Mouse (Mus musculus) stomach, embryonic 14.5 days (tissue): ENCODE measurements at regions not wholly inside any gene's neighbourhood (a gene's known extent, or its start where the extent isn't known, plus 50 kb on each side); places are given as distances from the start of the nearest gene placed in this dataset.

Experiments used
- ATAC-seq: fragments of 200-750 bp; cut with Nextera tagmentation; 2 replicates; pipeline ENCODE4 v1.8.0; 2017; ENCODE audit warnings: low read depth, moderate TSS enrichment; ENCODE audit not compliant: insufficient number of reproducible peaks, insufficient read depth, low FRiP score
- H3K27ac ChIP-seq: fragments of 300-500 bp; sonication (generic); 2 replicates; pipeline ENCODE4 v1.5.1; 2014; ENCODE audit warnings: mild to moderate bottlenecking, low read length, moderate library complexity, mixed read lengths
- H3K27me3 ChIP-seq: fragments of 300-500 bp; sonication (generic); 2 replicates; pipeline ENCODE4 v1.6.1; 2014; ENCODE audit warnings: low read length, control low read depth, mixed read lengths; ENCODE audit not compliant: control insufficient read depth, insufficient read depth
- H3K36me3 ChIP-seq: fragments of 300-500 bp; sonication (generic); 2 replicates; pipeline ENCODE4 v1.6.1; 2014; ENCODE audit warnings: mild to moderate bottlenecking, control low read depth, low read length, moderate library complexity, mixed read lengths; ENCODE audit not compliant: control insufficient read depth, insufficient read depth
- H3K4me1 ChIP-seq: fragments of 300-500 bp; sonication (generic); 2 replicates; pipeline ENCODE4 v1.6.1; 2014; ENCODE audit warnings: low read length, control low read depth, mixed read lengths; ENCODE audit not compliant: control insufficient read depth, insufficient read depth
- H3K4me2 ChIP-seq: fragments of 300-500 bp; sonication (generic); replicated peaks from 2 replicates; pipeline ENCODE4 v1.6.1; 2014; ENCODE audit warnings: low read depth, low read length, control low read depth
- H3K4me3 ChIP-seq: fragments of 300-500 bp; sonication (generic); 2 replicates; pipeline ENCODE4 v1.5.1; 2014; ENCODE audit warnings: low read depth, low read length, control low read depth
- H3K9ac ChIP-seq: fragments of 300-500 bp; sonication (generic); replicated peaks from 2 replicates; pipeline ENCODE4 v1.6.1; 2014; ENCODE audit warnings: low read depth, mild to moderate bottlenecking, control low read depth, low read length, moderate library complexity, mixed read lengths
- H3K9me3 ChIP-seq: fragments of 300-500 bp; sonication (generic); 2 replicates; pipeline ENCODE4 v1.6.1; 2016; ENCODE audit warnings: low read depth, low read length, control low read depth; ENCODE audit not compliant: control insufficient read depth
- WGBS: fragments of 180-500 bp; shearing (Covaris S2); extraction: QIAGEN DNeasy Blood & Tissue Kit; methylation state at CpG from one replicate; pipeline ENCODE4 v1.1.7; 2014; 5-methylcytosine and 5-hydroxymethylcytosine counted together

DNA sequence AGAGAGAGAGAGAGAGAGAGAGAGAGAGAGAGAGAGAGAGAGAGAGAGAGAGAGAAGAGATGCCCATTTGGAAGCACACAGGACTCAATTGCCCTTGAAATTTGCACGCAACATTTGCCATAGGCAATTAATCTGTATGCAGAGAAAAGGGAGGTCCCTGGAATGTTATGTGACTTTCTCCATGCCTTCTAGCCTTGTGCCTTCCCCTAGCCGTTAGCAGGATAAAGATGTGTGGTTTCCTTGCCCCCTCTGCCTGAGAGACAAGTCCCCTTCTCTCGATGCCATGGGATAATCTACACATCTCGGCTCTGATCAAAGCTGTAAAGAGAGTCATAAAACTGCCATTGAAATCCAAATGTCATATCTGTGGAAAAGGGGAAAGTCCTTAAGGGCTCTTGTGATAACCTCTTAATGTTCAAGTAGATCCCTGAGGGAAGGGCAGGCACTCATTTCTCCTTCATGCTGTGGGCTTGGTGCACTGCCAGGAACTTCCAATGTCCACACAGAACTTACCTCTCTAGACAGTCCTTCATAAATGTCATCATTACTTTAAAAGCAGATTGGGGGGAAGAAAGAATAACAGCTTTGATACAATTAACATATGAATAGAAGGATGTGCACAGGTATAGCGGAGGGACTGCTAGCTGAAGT, 106.9 kb upstream of the Gm10295 start:
- Histone ChIP-seq H3K4me2 (no peak overlapping the region), H3K4me1 (no peaks in the 10 kb centered on the region), H3K4me3 (no peak overlapping the region), H3K36me3 (no peaks in the 10 kb centered on the region), H3K27me3 (no peaks in the 10 kb centered on the region), H3K27ac (no peak overlapping the region), H3K9me3 (no peaks in the 10 kb centered on the region), H3K9ac (no peak overlapping the region)
- WGBS = 67% methylated on average over 5 of the region's 5 CpGs
- ATAC-seq = no peak

GRCm38 (mm10) chr7:71457409-71458103, 106.3 kb upstream of the Gm10295 start:
- Histone ChIP-seq H3K4me1 (no peaks in the 10 kb centered on the region), H3K9ac (no peak overlapping the region), H3K4me3 (no peak overlapping the region), H3K4me2 (no peak overlapping the region), H3K27ac (no peak overlapping the region), H3K36me3 (no peaks in the 10 kb centered on the region), H3K9me3 (no peaks in the 10 kb centered on the region), H3K27me3 (no peaks in the 10 kb centered on the region)
- 75% methylated on average over 4 of the region's 4 CpGs for WGBS
- no peak for ATAC-seq

- Histone ChIP-seq H3K4me3 (no peak overlapping the region), H3K27ac (no peak overlapping the region), H3K27me3 (no peaks in the 10 kb centered on the region), H3K9ac (no peak overlapping the region), H3K4me2 (peak overlapping the region; percentile 5; the same call in 1 of the 2 replicates), H3K4me1 (no peaks in the 10 kb centered on the region), H3K36me3 (no peaks in the 10 kb centered on the region), H3K9me3 (no peaks in the 10 kb centered on the region)
- ATAC-seq = no peak
- WGBS = 59% methylated on average over 13 of the region's 13 CpGs
These were observed 105.1 kb upstream of the Gm10295 start for GRCm38 (mm10) chr7:71456421-71456820.

- no peak for ATAC-seq
- Histone ChIP-seq H3K9ac (no peak overlapping the region), H3K27me3 (no peaks in the 10 kb centered on the region), H3K4me3 (no peak overlapping the region), H3K4me1 (no peaks in the 10 kb centered on the region), H3K9me3 (no peaks in the 10 kb centered on the region), H3K27ac (no peak overlapping the region), H3K36me3 (no peaks in the 10 kb centered on the region), H3K4me2 (no peak overlapping the region)
- WGBS = 86% methylated on average over 11 of the region's 11 CpGs
These were observed 89.3 kb upstream of the Gm10295 start for GRCm38 (mm10) chr7:71440330-71441240.

GRCm38 (mm10) chr7:71425982-71426381, 74.7 kb upstream of the Gm10295 start:
- H3K36me3 ChIP-seq = no peaks in the 10 kb centered on the region
- H3K4me2 ChIP-seq = no peak overlapping the region
- no peaks in the 10 kb centered on the region for H3K27me3 ChIP-seq
- 30% methylated on average over 2 of the region's 2 CpGs for WGBS
- H3K9me3 ChIP-seq = no peaks in the 10 kb centered on the region
- no peak overlapping the region for H3K27ac ChIP-seq
- H3K9ac ChIP-seq = no peak overlapping the region
- ATAC-seq = no peak
- no peaks in the 10 kb centered on the region for H3K4me1 ChIP-seq
- no peak overlapping the region for H3K4me3 ChIP-seq

DNA sequence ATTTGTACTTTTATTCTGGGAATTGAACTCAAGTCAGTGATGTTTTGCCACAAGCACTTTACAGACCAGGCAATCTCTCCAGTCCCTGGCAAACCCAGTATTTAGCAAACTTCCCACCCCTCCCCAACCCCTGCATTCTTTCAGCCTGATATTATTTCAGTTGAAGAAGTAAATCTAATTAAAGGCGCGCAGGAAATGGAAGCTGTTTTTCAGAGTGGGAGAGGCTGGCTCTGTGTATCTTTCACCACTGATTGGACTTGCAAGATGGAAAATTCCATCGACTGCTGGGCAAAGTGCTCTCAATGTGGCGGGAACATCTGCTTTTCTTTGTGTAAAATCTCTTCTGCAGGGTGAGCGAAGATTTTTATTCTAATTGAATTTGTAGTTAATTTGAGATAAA, 68.0 kb upstream of the Gm10295 start:
- Histone ChIP-seq H3K9ac (no peak overlapping the region), H3K9me3 (no peaks in the 10 kb centered on the region), H3K36me3 (no peaks in the 10 kb centered on the region), H3K4me2 (no peak overlapping the region), H3K27ac (no peak overlapping the region), H3K27me3 (no peaks in the 10 kb centered on the region), H3K4me3 (no peak overlapping the region), H3K4me1 (0 out of 2 replicates have a peak, but pooled peaks cover 3% of the 10 kb centered on the region)
- WGBS = 54% methylated on average over 5 of the region's 5 CpGs
- no peak for ATAC-seq

DNA sequence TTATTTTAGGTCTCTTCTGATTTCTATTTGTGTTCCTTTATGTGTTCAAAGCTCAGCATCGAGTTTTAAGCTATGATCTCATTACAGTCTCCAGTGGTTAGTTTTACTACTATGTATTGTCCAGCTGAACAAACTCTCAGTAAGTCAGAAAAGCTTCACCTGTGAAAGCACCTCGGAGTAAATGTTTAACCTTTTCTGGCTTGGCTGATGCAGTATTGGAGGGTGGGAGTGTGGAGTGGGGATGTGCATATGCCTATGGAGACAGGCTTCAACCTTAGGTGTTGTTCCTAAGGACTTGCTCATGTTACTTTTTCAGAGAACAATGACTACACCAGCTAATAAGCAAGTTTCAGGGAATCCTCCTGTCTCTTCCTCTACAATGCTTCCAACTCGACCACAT, 67.6 kb upstream of the Gm10295 start:
- WGBS = 42% methylated on average over 3 of the region's 3 CpGs
- no peak for ATAC-seq
- 0 out of 2 replicates have a peak, but pooled peaks cover 3% of the 10 kb centered on the region for H3K4me1 ChIP-seq
- H3K36me3 ChIP-seq = no peaks in the 10 kb centered on the region
- H3K4me2 ChIP-seq = no peak overlapping the region
- H3K27me3 ChIP-seq = no peaks in the 10 kb centered on the region
- H3K4me3 ChIP-seq = no peak overlapping the region
- no peak overlapping the region for H3K9ac ChIP-seq
- H3K9me3 ChIP-seq = no peaks in the 10 kb centered on the region
- no peak overlapping the region for H3K27ac ChIP-seq

DNA sequence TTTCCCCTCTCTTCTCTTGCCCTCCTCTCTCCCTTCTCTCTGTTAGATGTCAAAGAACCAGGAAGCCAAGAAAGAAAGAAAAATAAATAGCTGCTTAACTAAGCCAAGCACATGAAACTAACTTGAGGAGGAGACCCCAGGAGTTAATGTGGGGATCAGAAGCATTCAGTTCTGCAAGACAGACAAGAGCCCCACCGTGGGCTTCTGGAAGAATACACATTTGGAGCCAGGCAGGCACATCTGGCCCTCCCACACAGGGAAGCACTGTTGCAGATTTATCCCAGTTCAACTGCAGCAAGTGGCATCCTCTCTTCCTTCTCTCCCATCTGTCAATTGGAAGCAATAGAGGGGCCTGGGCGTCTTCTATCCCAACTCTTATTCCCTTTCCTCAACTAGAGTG, 63.5 kb upstream of the Gm10295 start:
- no peak overlapping the region for H3K9ac ChIP-seq
- no peaks in the 10 kb centered on the region for H3K9me3 ChIP-seq
- WGBS = 45% methylated on average over 2 of the region's 2 CpGs
- peaks cover 8% of the 10 kb centered on the region for H3K4me1 ChIP-seq
- H3K4me2 ChIP-seq = no peak overlapping the region
- H3K4me3 ChIP-seq = no peak overlapping the region
- H3K36me3 ChIP-seq = no peaks in the 10 kb centered on the region
- no peaks in the 10 kb centered on the region for H3K27me3 ChIP-seq
- ATAC-seq = no peak
- no peak overlapping the region for H3K27ac ChIP-seq
